Mouse (Mus musculus): ENCODE data around the gene Kcnc2. TPM values are rescaled to one million over a fixed set of nuclear protein-coding genes. Genes with fewer than 3 reads are reported as not detected.

Kcnc2 gene
- polyA plus RNA-seq, 1 experiment, result not detected

GRCm38 (mm10) chr10:112409525-112409924 is 138.6 kb downstream of the Kcnc2 start:
- Histone ChIP-seq H3K4me1 (ENCODE audit: control insufficient read depth, insufficient read depth, low read length) (no peaks in the 10 kb centered on the region), H3K4me3 (replicated peaks; ENCODE audit: control insufficient read depth, low read depth, low read length) (no peak overlapping the region), H3K27ac (ENCODE audit: control insufficient read depth, insufficient read depth, low read depth, low read length, poor library complexity) (no peak overlapping the region)
- WGBS, result 65% methylated on average over 2 of the region's 2 CpGs
- TF ChIP-seq CTCF (IDR thresholded peaks at IDR 0.05; ENCODE audit: control insufficient read depth, insufficient read depth, low read length) (no peak), POLR2A (IDR thresholded peaks at IDR 0.05; ENCODE audit: borderline replicate concordance, control insufficient read depth, low read depth, low read length) (no peak)

GRCm38 (mm10) chr10:112423327-112423726 is 152.4 kb downstream of the Kcnc2 start:
- Histone ChIP-seq H3K4me3 (replicated peaks; ENCODE audit: control insufficient read depth, low read depth, low read length) (no peak overlapping the region), H3K4me1 (ENCODE audit: control insufficient read depth, insufficient read depth, low read length) (no peaks in the 10 kb centered on the region), H3K27ac (ENCODE audit: control insufficient read depth, insufficient read depth, low read depth, low read length, poor library complexity) (no peak overlapping the region)
- TF ChIP-seq POLR2A (IDR thresholded peaks at IDR 0.05; ENCODE audit: borderline replicate concordance, control insufficient read depth, low read depth, low read length), result no peak
- no peak for TF ChIP-seq CTCF (IDR thresholded peaks at IDR 0.05; ENCODE audit: control insufficient read depth, insufficient read depth, low read length)
- WGBS, result 58% methylated on average over 10 of the region's 10 CpGs

GRCm38 (mm10) chr10:112436950-112437349 is 166.0 kb downstream of the Kcnc2 start:
- 60% methylated on average over 2 of the region's 2 CpGs for WGBS
- no peak overlapping the region for H3K4me3 ChIP-seq (replicated peaks; ENCODE audit: control insufficient read depth, low read depth, low read length)
- no peak overlapping the region for H3K27ac ChIP-seq (ENCODE audit: control insufficient read depth, insufficient read depth, low read depth, low read length, poor library complexity)
- H3K4me1 ChIP-seq (ENCODE audit: control insufficient read depth, insufficient read depth, low read length), result no peaks in the 10 kb centered on the region
- TF ChIP-seq POLR2A (IDR thresholded peaks at IDR 0.05; ENCODE audit: borderline replicate concordance, control insufficient read depth, low read depth, low read length), result no peak
- no peak for TF ChIP-seq CTCF (IDR thresholded peaks at IDR 0.05; ENCODE audit: control insufficient read depth, insufficient read depth, low read length)

GRCm38 (mm10) chr10:112444640-112445039 is 173.7 kb downstream of the Kcnc2 start:
- TF ChIP-seq POLR2A (IDR thresholded peaks at IDR 0.05; ENCODE audit: borderline replicate concordance, control insufficient read depth, low read depth, low read length) (no peak), CTCF (IDR thresholded peaks at IDR 0.05; ENCODE audit: control insufficient read depth, insufficient read depth, low read length) (no peak)
- no peak overlapping the region for H3K27ac ChIP-seq (ENCODE audit: control insufficient read depth, insufficient read depth, low read depth, low read length, poor library complexity)
- 75% methylated on average over 4 of the region's 4 CpGs for WGBS
- no peaks in the 10 kb centered on the region for H3K4me1 ChIP-seq (ENCODE audit: control insufficient read depth, insufficient read depth, low read length)
- no peak overlapping the region for H3K4me3 ChIP-seq (replicated peaks; ENCODE audit: control insufficient read depth, low read depth, low read length)

- TF ChIP-seq CTCF (IDR thresholded peaks at IDR 0.05; ENCODE audit: control insufficient read depth, insufficient read depth, low read length), result no peak
- no peak for TF ChIP-seq POLR2A (IDR thresholded peaks at IDR 0.05; ENCODE audit: borderline replicate concordance, control insufficient read depth, low read depth, low read length)
- no peaks in the 10 kb centered on the region for H3K4me1 ChIP-seq (ENCODE audit: control insufficient read depth, insufficient read depth, low read length)
- WGBS, result 73% methylated on average over 5 of the region's 5 CpGs
- H3K4me3 ChIP-seq (replicated peaks; ENCODE audit: control insufficient read depth, low read depth, low read length), result no peak overlapping the region
- H3K27ac ChIP-seq (ENCODE audit: control insufficient read depth, insufficient read depth, low read depth, low read length, poor library complexity), result no peak overlapping the region
Measured at GRCm38 (mm10) chr10:112450910-112451309, 180.0 kb downstream of the Kcnc2 start.

- 64% methylated on average over 6 of the region's 6 CpGs for WGBS
- TF ChIP-seq POLR2A (IDR thresholded peaks at IDR 0.05; ENCODE audit: borderline replicate concordance, control insufficient read depth, low read depth, low read length) (no peak), CTCF (IDR thresholded peaks at IDR 0.05; ENCODE audit: control insufficient read depth, insufficient read depth, low read length) (no peak)
- Histone ChIP-seq H3K4me1 (ENCODE audit: control insufficient read depth, insufficient read depth, low read length) (no peaks in the 10 kb centered on the region; the same call in 1 of the 2 replicates), H3K27ac (ENCODE audit: control insufficient read depth, insufficient read depth, low read depth, low read length, poor library complexity) (no peak overlapping the region), H3K4me3 (replicated peaks; ENCODE audit: control insufficient read depth, low read depth, low read length) (no peak overlapping the region)
Measured at GRCm38 (mm10) chr10:112468689-112469384, 197.9 kb downstream of the Kcnc2 start.

- TF ChIP-seq CTCF (IDR thresholded peaks at IDR 0.05; ENCODE audit: control insufficient read depth, insufficient read depth, low read length) (no peak), POLR2A (IDR thresholded peaks at IDR 0.05; ENCODE audit: borderline replicate concordance, control insufficient read depth, low read depth, low read length) (no peak)
- WGBS, result 69% methylated on average over 6 of the region's 6 CpGs
- no peaks in the 10 kb centered on the region for H3K4me1 ChIP-seq (ENCODE audit: control insufficient read depth, insufficient read depth, low read length)
- no peak overlapping the region for H3K27ac ChIP-seq (ENCODE audit: control insufficient read depth, insufficient read depth, low read depth, low read length, poor library complexity)
- no peak overlapping the region for H3K4me3 ChIP-seq (replicated peaks; ENCODE audit: control insufficient read depth, low read depth, low read length)
Measured at GRCm38 (mm10) chr10:112474122-112474810, 203.3 kb downstream of the Kcnc2 start.

- no peak overlapping the region for H3K4me3 ChIP-seq (replicated peaks; ENCODE audit: control insufficient read depth, low read depth, low read length)
- no peaks in the 10 kb centered on the region for H3K4me1 ChIP-seq (ENCODE audit: control insufficient read depth, insufficient read depth, low read length)
- H3K27ac ChIP-seq (ENCODE audit: control insufficient read depth, insufficient read depth, low read depth, low read length, poor library complexity), result no peak overlapping the region
- no peak for TF ChIP-seq CTCF (IDR thresholded peaks at IDR 0.05; ENCODE audit: control insufficient read depth, insufficient read depth, low read length)
- no peak for TF ChIP-seq POLR2A (IDR thresholded peaks at IDR 0.05; ENCODE audit: borderline replicate concordance, control insufficient read depth, low read depth, low read length)
- 71% methylated on average over 2 of the region's 2 CpGs for WGBS
Measured at GRCm38 (mm10) chr10:112481461-112481860, 210.5 kb downstream of the Kcnc2 start.

All from bone marrow, adult 2 months (tissue).